Mouse (Mus musculus): ENCODE measurements around the gene Plk1. TPM values are rescaled to one million over a fixed set of nuclear protein-coding genes. Genes with fewer than 3 reads are reported as not detected.
A peak's percentile ranks its signal among the peaks of the same experiment; 100 is the strongest.

Gene Plk1
- polyA plus RNA-seq, 1 experiment from 2014 or later: 230 TPM

- no peak for DNase-seq (ENCODE audit: low spot score)
- WGBS: 6% methylated on average over 13 of the region's 13 CpGs
- H3K27me3 ChIP-seq (replicated peaks; ENCODE audit: low read depth, poor library complexity, severe bottlenecking): no peaks in the 10 kb centered on the region
- peaks cover 31% of the 10 kb centered on the region for H3K36me3 ChIP-seq (replicated peaks)
- H3K4me3 ChIP-seq: peak overlapping the region; percentile 74
- peaks cover 38% of the 10 kb centered on the region for H3K4me1 ChIP-seq
- no peaks in the 10 kb centered on the region for H3K9me3 ChIP-seq
- H3K27ac ChIP-seq (replicated peaks): peak overlapping the region; percentile 94
These were observed 751 bp upstream of the Plk1 start for GRCm38 (mm10) chr7:122158488-122158887.

GRCm38 (mm10) chr7:122160037-122160436, 798 bp downstream of the Plk1 start:
- peak; percentile 57 for DNase-seq (ENCODE audit: low spot score)
- Histone ChIP-seq H3K27me3 (replicated peaks; ENCODE audit: low read depth, poor library complexity, severe bottlenecking) (no peaks in the 10 kb centered on the region), H3K36me3 (replicated peaks) (peaks cover 47% of the 10 kb centered on the region), H3K9me3 (no peaks in the 10 kb centered on the region), H3K27ac (replicated peaks) (peak overlapping the region; percentile 94), H3K4me1 (peaks cover 38% of the 10 kb centered on the region), H3K4me3 (peak overlapping the region; percentile 74)
- under 1% methylated on average over 12 of the region's 12 CpGs for WGBS

- Histone ChIP-seq H3K4me3 (no peak overlapping the region), H3K36me3 (replicated peaks) (peaks cover 84% of the 10 kb centered on the region), H3K27ac (replicated peaks) (no peak overlapping the region), H3K27me3 (replicated peaks; ENCODE audit: low read depth, poor library complexity, severe bottlenecking) (no peaks in the 10 kb centered on the region), H3K4me1 (peaks cover 22% of the 10 kb centered on the region), H3K9me3 (no peaks in the 10 kb centered on the region)
- DNase-seq (ENCODE audit: low spot score): no peak
- 94% methylated on average over 8 of the region's 8 CpGs for WGBS
These were observed 4.5 kb downstream of the Plk1 start for GRCm38 (mm10) chr7:122163766-122164165.

GRCm38 (mm10) chr7:122167203-122167602, 8.0 kb downstream of the Plk1 start:
- Histone ChIP-seq H3K4me3 (no peak overlapping the region), H3K27me3 (replicated peaks; ENCODE audit: low read depth, poor library complexity, severe bottlenecking) (no peaks in the 10 kb centered on the region), H3K4me1 (no peaks in the 10 kb centered on the region), H3K27ac (replicated peaks) (no peak overlapping the region), H3K36me3 (replicated peaks) (peaks cover 94% of the 10 kb centered on the region), H3K9me3 (no peaks in the 10 kb centered on the region)
- DNase-seq (ENCODE audit: low spot score): no peak
- WGBS: 96% methylated on average over 7 of the region's 7 CpGs

GRCm38 (mm10) chr7:122170705-122171104, 11.5 kb downstream of the Plk1 start:
- no peaks in the 10 kb centered on the region for H3K9me3 ChIP-seq
- H3K36me3 ChIP-seq (replicated peaks): peaks cover 59% of the 10 kb centered on the region
- WGBS: 89% methylated on average over 6 of the region's 6 CpGs
- no peaks in the 10 kb centered on the region for H3K4me1 ChIP-seq
- no peak overlapping the region for H3K27ac ChIP-seq (replicated peaks)
- DNase-seq (ENCODE audit: low spot score): no peak
- H3K4me3 ChIP-seq: no peak overlapping the region
- H3K27me3 ChIP-seq (replicated peaks; ENCODE audit: low read depth, poor library complexity, severe bottlenecking): no peaks in the 10 kb centered on the region

GRCm38 (mm10) chr7:122171613-122172012, 12.4 kb downstream of the Plk1 start:
- H3K4me1 ChIP-seq: no peaks in the 10 kb centered on the region
- no peak overlapping the region for H3K4me3 ChIP-seq
- peaks cover 50% of the 10 kb centered on the region for H3K36me3 ChIP-seq (replicated peaks)
- DNase-seq (ENCODE audit: low spot score): no peak
- H3K27ac ChIP-seq (replicated peaks): no peak overlapping the region
- H3K9me3 ChIP-seq: no peaks in the 10 kb centered on the region
- 74% methylated on average over 10 of the region's 10 CpGs for WGBS
- H3K27me3 ChIP-seq (replicated peaks; ENCODE audit: low read depth, poor library complexity, severe bottlenecking): no peaks in the 10 kb centered on the region

- no peak overlapping the region for H3K27ac ChIP-seq (replicated peaks)
- no peaks in the 10 kb centered on the region for H3K36me3 ChIP-seq (replicated peaks)
- no peaks in the 10 kb centered on the region for H3K9me3 ChIP-seq
- DNase-seq (ENCODE audit: low spot score): no peak
- 90% methylated on average over 7 of the region's 7 CpGs for WGBS
- H3K27me3 ChIP-seq (replicated peaks; ENCODE audit: low read depth, poor library complexity, severe bottlenecking): no peaks in the 10 kb centered on the region
- no peak overlapping the region for H3K4me3 ChIP-seq
- peaks cover 3% of the 10 kb centered on the region for H3K4me1 ChIP-seq
These were observed 21.5 kb downstream of the Plk1 start for GRCm38 (mm10) chr7:122180720-122181119.

- no peak for DNase-seq (ENCODE audit: low spot score)
- no peaks in the 10 kb centered on the region for H3K36me3 ChIP-seq (replicated peaks)
- H3K4me3 ChIP-seq: no peak overlapping the region
- H3K9me3 ChIP-seq: no peaks in the 10 kb centered on the region
- H3K4me1 ChIP-seq: peaks cover 8% of the 10 kb centered on the region
- H3K27me3 ChIP-seq (replicated peaks; ENCODE audit: low read depth, poor library complexity, severe bottlenecking): no peaks in the 10 kb centered on the region
- WGBS: 79% methylated on average over 5 of the region's 5 CpGs
- H3K27ac ChIP-seq (replicated peaks): no peak overlapping the region
These were observed 25.3 kb downstream of the Plk1 start for GRCm38 (mm10) chr7:122184569-122184968.

GRCm38 (mm10) chr7:122186043-122186442, 26.8 kb downstream of the Plk1 start, which contains the start of gene Ern2:
TSS of gene Ern2 (minus strand) at chr7:122186207.
- WGBS: 22% methylated on average over 16 of the region's 17 CpGs
- no peak for DNase-seq (ENCODE audit: low spot score)
- no peaks in the 10 kb centered on the region for H3K9me3 ChIP-seq
- H3K36me3 ChIP-seq (replicated peaks): no peaks in the 10 kb centered on the region
- H3K27me3 ChIP-seq (replicated peaks; ENCODE audit: low read depth, poor library complexity, severe bottlenecking): no peaks in the 10 kb centered on the region
- H3K27ac ChIP-seq (replicated peaks): no peak within 1 kb of the TSS
- peak within 1 kb of the TSS; percentile 30; the same call in 1 of the 2 replicates for H3K4me3 ChIP-seq
- peaks cover 8% of the 10 kb centered on the region for H3K4me1 ChIP-seq

- Histone ChIP-seq H3K4me3 (no peak overlapping the region), H3K9me3 (no peaks in the 10 kb centered on the region), H3K36me3 (replicated peaks) (no peaks in the 10 kb centered on the region), H3K27ac (replicated peaks) (no peak overlapping the region), H3K27me3 (replicated peaks; ENCODE audit: low read depth, poor library complexity, severe bottlenecking) (no peaks in the 10 kb centered on the region), H3K4me1 (peaks cover 8% of the 10 kb centered on the region)
- DNase-seq (ENCODE audit: low spot score): peak; percentile 75
- WGBS: 28% methylated on average over 7 of the region's 7 CpGs
These were observed 30.2 kb downstream of the Plk1 start for GRCm38 (mm10) chr7:122189484-122189883.

GRCm38 (mm10) chr7:122191097-122191496, 31.9 kb downstream of the Plk1 start:
- no peaks in the 10 kb centered on the region for H3K36me3 ChIP-seq (replicated peaks)
- no peak overlapping the region for H3K4me3 ChIP-seq
- WGBS: 58% methylated on average over 10 of the region's 10 CpGs
- H3K4me1 ChIP-seq: peaks cover under 1% of the 10 kb centered on the region
- no peak overlapping the region for H3K27ac ChIP-seq (replicated peaks)
- no peaks in the 10 kb centered on the region for H3K27me3 ChIP-seq (replicated peaks; ENCODE audit: low read depth, poor library complexity, severe bottlenecking)
- DNase-seq (ENCODE audit: low spot score): no peak
- H3K9me3 ChIP-seq: no peaks in the 10 kb centered on the region

GRCm38 (mm10) chr7:122193919-122194318, 34.7 kb downstream of the Plk1 start:
- Histone ChIP-seq H3K27me3 (replicated peaks; ENCODE audit: low read depth, poor library complexity, severe bottlenecking) (no peaks in the 10 kb centered on the region), H3K9me3 (no peaks in the 10 kb centered on the region), H3K4me1 (no peaks in the 10 kb centered on the region), H3K4me3 (no peak overlapping the region), H3K27ac (replicated peaks) (no peak overlapping the region), H3K36me3 (replicated peaks) (no peaks in the 10 kb centered on the region)
- no peak for DNase-seq (ENCODE audit: low spot score)

- 90% methylated on average over 9 of the region's 9 CpGs for WGBS
- DNase-seq (ENCODE audit: low spot score): no peak
- Histone ChIP-seq H3K27me3 (replicated peaks; ENCODE audit: low read depth, poor library complexity, severe bottlenecking) (no peaks in the 10 kb centered on the region), H3K36me3 (replicated peaks) (no peaks in the 10 kb centered on the region), H3K4me1 (no peaks in the 10 kb centered on the region), H3K9me3 (no peaks in the 10 kb centered on the region), H3K27ac (replicated peaks) (no peak overlapping the region), H3K4me3 (no peak overlapping the region)
These were observed 37.5 kb downstream of the Plk1 start for GRCm38 (mm10) chr7:122196771-122197170.

GRCm38 (mm10) chr7:122197306-122197705, 38.1 kb downstream of the Plk1 start:
- Histone ChIP-seq H3K9me3 (no peaks in the 10 kb centered on the region), H3K4me1 (no peaks in the 10 kb centered on the region), H3K36me3 (replicated peaks) (no peaks in the 10 kb centered on the region), H3K27me3 (replicated peaks; ENCODE audit: low read depth, poor library complexity, severe bottlenecking) (no peaks in the 10 kb centered on the region), H3K4me3 (no peak overlapping the region), H3K27ac (replicated peaks) (no peak overlapping the region)
- WGBS: 42% methylated on average over 4 of the region's 4 CpGs
- DNase-seq (ENCODE audit: low spot score): peak; percentile 24

Measured in embryonic facial prominence, embryonic 10.5 days (tissue).